Mouse (Mus musculus) stomach, embryonic 16.5 days (tissue): ENCODE results near the gene Ssh3. TPM values are rescaled to one million over a fixed set of nuclear protein-coding genes. Genes with fewer than 3 reads are reported as not detected.

Source experiments
- ATAC-seq: fragments of 200-750 bp; cut with Nextera tagmentation; 2 replicates; pipeline ENCODE4 v1.8.0; 2017; ENCODE audit warnings: moderate number of reproducible peaks, moderate TSS enrichment; ENCODE audit not compliant: insufficient read depth, low FRiP score
- H3K27ac ChIP-seq: fragments of 300-500 bp; sonication (generic); 2 replicates; pipeline ENCODE4 v1.5.1; 2014; ENCODE audit warnings: low read length
- H3K27me3 ChIP-seq: fragments of 300-500 bp; sonication (generic); 2 replicates; pipeline ENCODE4 v1.6.1; 2014; ENCODE audit warnings: low read length, control low read depth, mixed read lengths; ENCODE audit not compliant: control insufficient read depth, insufficient read depth
- H3K36me3 ChIP-seq: fragments of 300-500 bp; sonication (generic); 2 replicates; pipeline ENCODE4 v1.6.1; 2014; ENCODE audit warnings: low read length; ENCODE audit not compliant: control insufficient read depth, insufficient read depth
- H3K4me1 ChIP-seq: fragments of 300-500 bp; sonication (generic); 2 replicates; pipeline ENCODE4 v1.6.1; 2014; ENCODE audit warnings: low read length, control low read depth, mixed read lengths; ENCODE audit not compliant: control insufficient read depth, insufficient read depth
- H3K4me2 ChIP-seq: fragments of 300-500 bp; sonication (generic); 2 replicates; pipeline ENCODE4 v1.6.1; 2014; ENCODE audit warnings: low read depth, low read length, mixed read lengths
- H3K4me3 ChIP-seq: fragments of 300-500 bp; sonication (generic); replicated peaks from 2 replicates; pipeline ENCODE4 v1.5.1; 2014; ENCODE audit warnings: mild to moderate bottlenecking, low read length
- H3K9ac ChIP-seq: fragments of 300-500 bp; sonication (generic); 2 replicates; pipeline ENCODE4 v1.6.1; 2014; ENCODE audit warnings: low read length
- H3K9me3 ChIP-seq: fragments of 300-500 bp; sonication (generic); replicated peaks from 2 replicates; pipeline ENCODE4 v1.6.1; 2016; ENCODE audit warnings: low read length, control low read depth; ENCODE audit not compliant: control insufficient read depth
- WGBS: fragments of 180-500 bp; shearing (Covaris S2); extraction: QIAGEN DNeasy Blood & Tissue Kit; methylation state at CpG from one replicate; pipeline ENCODE4 v1.1.7; 2014; 5-methylcytosine and 5-hydroxymethylcytosine counted together
- polyA plus RNA-seq: library from polyadenylated mRNA; unstranded; fragments of >200 nt; fragmentation: Nextera tagmentation; extraction: Ambion mirVana; gene quantifications from 2 replicates; pipeline ENCODE4 v1.2.1, GENCODE M21; 2015

Ssh3 gene
- polyA plus RNA-seq, 1 experiment from 2014 or later: 44.5 TPM

- peak; percentile 95 for ATAC-seq
- peaks cover 26% of the 10 kb centered on the region for H3K36me3 ChIP-seq
- H3K27me3 ChIP-seq: no peaks in the 10 kb centered on the region
- H3K9ac ChIP-seq: peak within 1 kb of the TSS; percentile 78
- 0% methylated on average over 50 of the region's 50 CpGs for WGBS
- peak within 1 kb of the TSS; percentile 78 for H3K4me2 ChIP-seq
- H3K9me3 ChIP-seq: 0 out of 2 replicates have a peak, but pooled peaks cover 3% of the 10 kb centered on the region
- H3K4me1 ChIP-seq: 0 out of 2 replicates have a peak, but pooled peaks cover 4% of the 10 kb centered on the region
- H3K4me3 ChIP-seq: peak within 1 kb of the TSS; percentile 67
- H3K27ac ChIP-seq: peak within 1 kb of the TSS; percentile 58
Observed at GRCm38 (mm10) chr19:4282898-4283553, 14.0 kb upstream of the Ssh3 start, which contains the start of gene Ankrd13d. TSS of gene Ankrd13d (minus strand) at chr19:4283137.

- no peak for ATAC-seq
- H3K27ac ChIP-seq: no peak overlapping the region
- no peak overlapping the region for H3K4me2 ChIP-seq
- H3K36me3 ChIP-seq: peaks cover 5% of the 10 kb centered on the region
- no peaks in the 10 kb centered on the region for H3K27me3 ChIP-seq
- 90% methylated on average over 9 of the region's 9 CpGs for WGBS
- no peak overlapping the region for H3K9ac ChIP-seq
- H3K4me1 ChIP-seq: 0 out of 2 replicates have a peak, but pooled peaks cover 4% of the 10 kb centered on the region
- H3K4me3 ChIP-seq: no peak overlapping the region
- peaks cover 7% of the 10 kb centered on the region; the same call in 1 of the 2 replicates for H3K9me3 ChIP-seq
Observed at GRCm38 (mm10) chr19:4280425-4280824, 11.4 kb upstream of the Ssh3 start.

- ATAC-seq: no peak
Observed at GRCm38 (mm10) chr19:4279487-4279886, 10.5 kb upstream of the Ssh3 start.

GRCm38 (mm10) chr19:4270972-4271371, 2.0 kb upstream of the Ssh3 start:
- no peak for ATAC-seq
- 94% methylated on average over 11 of the region's 11 CpGs for WGBS
- no peak overlapping the region for H3K4me2 ChIP-seq
- H3K4me3 ChIP-seq: no peak overlapping the region
- no peaks in the 10 kb centered on the region for H3K36me3 ChIP-seq
- H3K27ac ChIP-seq: no peak overlapping the region
- 0 out of 2 replicates have a peak, but pooled peaks cover 3% of the 10 kb centered on the region for H3K4me1 ChIP-seq
- no peaks in the 10 kb centered on the region for H3K27me3 ChIP-seq
- no peak overlapping the region for H3K9ac ChIP-seq
- H3K9me3 ChIP-seq: peaks cover 2% of the 10 kb centered on the region; the same call in 1 of the 2 replicates

More at GRCm38 (mm10) chr19:4279487-4279886, 10.5 kb upstream of the Ssh3 start:
- Histone ChIP-seq H3K4me3 (no peak overlapping the region), H3K9me3 (peaks cover 7% of the 10 kb centered on the region; the same call in 1 of the 2 replicates), H3K27me3 (no peaks in the 10 kb centered on the region), H3K36me3 (peaks cover 5% of the 10 kb centered on the region; the same call in 1 of the 2 replicates), H3K4me1 (0 out of 2 replicates have a peak, but pooled peaks cover 4% of the 10 kb centered on the region), H3K9ac (no peak overlapping the region), H3K4me2 (no peak overlapping the region), H3K27ac (no peak overlapping the region)
- 98% methylated on average over 1 of the region's 1 CpGs for WGBS

- Histone ChIP-seq H3K4me1 (0 out of 2 replicates have a peak, but pooled peaks cover 3% of the 10 kb centered on the region), H3K4me3 (no peak overlapping the region), H3K9ac (no peak overlapping the region), H3K27ac (no peak overlapping the region), H3K27me3 (no peaks in the 10 kb centered on the region), H3K4me2 (no peak overlapping the region), H3K36me3 (no peaks in the 10 kb centered on the region), H3K9me3 (no peaks in the 10 kb centered on the region)
- no peak for ATAC-seq
- WGBS: 74% methylated on average over 6 of the region's 6 CpGs
Observed at GRCm38 (mm10) chr19:4270187-4270586, 1.2 kb upstream of the Ssh3 start.

GRCm38 (mm10) chr19:4265956-4266355, 3.0 kb downstream of the Ssh3 start:
- Histone ChIP-seq H3K36me3 (no peaks in the 10 kb centered on the region), H3K4me2 (no peak overlapping the region), H3K4me1 (peaks cover 14% of the 10 kb centered on the region; the same call in 1 of the 2 replicates), H3K27me3 (no peaks in the 10 kb centered on the region), H3K27ac (no peak overlapping the region), H3K9me3 (no peaks in the 10 kb centered on the region), H3K4me3 (no peak overlapping the region), H3K9ac (no peak overlapping the region)
- ATAC-seq: no peak
- 62% methylated on average over 4 of the region's 4 CpGs for WGBS

GRCm38 (mm10) chr19:4264171-4264780, 4.7 kb downstream of the Ssh3 start:
- ATAC-seq: no peak
- Histone ChIP-seq H3K27me3 (no peaks in the 10 kb centered on the region), H3K4me1 (peaks cover 14% of the 10 kb centered on the region; the same call in 1 of the 2 replicates), H3K36me3 (no peaks in the 10 kb centered on the region), H3K4me2 (no peak overlapping the region), H3K27ac (no peak overlapping the region), H3K4me3 (no peak overlapping the region), H3K9ac (no peak overlapping the region), H3K9me3 (no peaks in the 10 kb centered on the region)
- WGBS: 93% methylated on average over 6 of the region's 6 CpGs

GRCm38 (mm10) chr19:4263702-4264101, 5.3 kb downstream of the Ssh3 start:
- Histone ChIP-seq H3K36me3 (no peaks in the 10 kb centered on the region), H3K4me1 (peaks cover 14% of the 10 kb centered on the region; the same call in 1 of the 2 replicates), H3K4me2 (no peak overlapping the region), H3K9ac (no peak overlapping the region), H3K9me3 (no peaks in the 10 kb centered on the region), H3K4me3 (no peak overlapping the region), H3K27me3 (no peaks in the 10 kb centered on the region), H3K27ac (no peak overlapping the region)
- ATAC-seq: peak; percentile 88
- 51% methylated on average over 14 of the region's 14 CpGs for WGBS

GRCm38 (mm10) chr19:4262756-4263155, 6.2 kb downstream of the Ssh3 start:
- Histone ChIP-seq H3K4me1 (peaks cover 12% of the 10 kb centered on the region; the same call in 1 of the 2 replicates), H3K4me2 (no peak overlapping the region), H3K27ac (no peak overlapping the region), H3K36me3 (no peaks in the 10 kb centered on the region), H3K4me3 (no peak overlapping the region), H3K9ac (no peak overlapping the region), H3K27me3 (no peaks in the 10 kb centered on the region), H3K9me3 (no peaks in the 10 kb centered on the region)
- no peak for ATAC-seq
- 61% methylated on average over 6 of the region's 6 CpGs for WGBS
